Mouse (Mus musculus) brain, embryonic 14.5 days (tissue): Measurements from ENCODE around the gene Otx1.

Source experiments
- CTCF ChIP-seq: fragments of 200-500 bp; IDR thresholded peaks from 2 replicates; pipeline ENCODE4 v1.5.1; 2012; ENCODE audit warnings: inconsistent platforms, mild to moderate bottlenecking, moderate library complexity, borderline replicate concordance; ENCODE audit not compliant: insufficient read depth, insufficient read length; ENCODE audit errors: extremely low read depth
- POLR2A ChIP-seq: fragments of 200-500 bp; IDR thresholded peaks from 2 replicates; pipeline ENCODE4 v1.6.1; 2012; ENCODE audit warnings: mild to moderate bottlenecking, inconsistent platforms, borderline replicate concordance; ENCODE audit not compliant: poor library complexity, insufficient read depth, insufficient read length, severe bottlenecking; ENCODE audit errors: extremely low read depth

DNA sequence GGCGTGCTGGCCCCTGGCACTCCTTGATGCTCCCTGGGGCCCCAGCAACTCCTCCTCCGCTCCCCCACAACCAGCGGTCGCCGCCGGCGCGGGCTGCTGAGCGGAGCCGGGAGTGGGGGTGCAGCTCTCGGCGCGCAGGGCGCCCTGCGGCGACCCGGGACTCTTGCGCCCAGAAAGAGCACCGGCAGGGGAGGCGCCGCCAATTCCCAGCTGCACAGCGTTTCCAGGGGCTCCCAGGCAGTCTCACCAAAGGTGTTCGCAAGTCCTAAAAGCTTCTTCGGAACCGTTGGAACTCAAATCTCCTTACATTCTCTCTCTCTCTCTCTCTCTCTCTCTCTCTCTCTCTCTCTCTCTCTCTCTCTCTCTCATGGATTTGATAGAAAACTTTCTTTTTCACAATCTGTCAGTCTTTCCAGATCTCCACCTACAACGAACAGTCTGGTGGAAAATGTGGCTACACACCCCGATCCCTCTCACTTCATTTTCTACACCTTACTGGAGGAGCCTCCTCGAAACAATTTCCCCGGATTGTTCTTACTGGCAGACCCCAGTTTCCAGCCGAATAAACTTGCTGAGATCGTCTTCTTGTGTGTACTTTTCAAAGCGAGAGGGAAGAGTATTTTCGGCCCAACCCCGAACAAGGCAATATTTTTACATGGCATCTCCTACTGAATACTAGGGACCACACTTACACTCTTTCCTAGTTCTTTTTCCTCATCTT lies 475 bp downstream of the Otx1 start:
- 0 out of 2 replicates have a peak, but pooled peaks have one; percentile 0 for TF ChIP-seq POLR2A
- no peak for TF ChIP-seq CTCF
